Mouse (Mus musculus) lung, adult 2 months (tissue): ENCODE measurements around the gene Plxna4.

Source experiments
- CTCF ChIP-seq: fragments of 200-500 bp; IDR thresholded peaks from 2 replicates; pipeline ENCODE4 v1.5.1; 2011; ENCODE audit warnings: mild to moderate bottlenecking, low read length, control low read depth; ENCODE audit not compliant: insufficient read depth
- POLR2A ChIP-seq: fragments of 200-500 bp; IDR thresholded peaks from 2 replicates; pipeline ENCODE4 v1.6.1; 2011; ENCODE audit warnings: low read depth, mild to moderate bottlenecking, control low read depth, low read length, borderline replicate concordance; ENCODE audit errors: extremely low read depth

DNA sequence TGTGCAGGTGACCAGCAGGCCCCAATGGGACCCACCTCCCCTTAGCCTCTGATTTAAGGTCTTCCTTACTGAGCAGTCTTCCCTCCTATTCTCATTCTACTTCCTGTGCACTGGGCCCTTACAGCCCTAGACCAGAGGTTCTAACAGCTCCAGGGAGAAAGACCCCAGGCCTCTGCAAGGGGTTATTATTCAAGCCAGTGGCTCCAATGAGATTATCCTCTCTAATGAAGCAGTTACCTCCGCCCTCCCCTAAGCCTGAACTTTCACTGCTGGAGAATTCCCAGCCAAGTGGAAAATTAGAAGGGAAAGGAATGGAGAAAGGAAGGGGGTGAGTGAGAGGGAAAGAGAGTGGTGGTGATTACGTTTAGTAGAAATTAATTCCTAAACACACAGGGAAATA lies 345.0 kb downstream of the Plxna4 start:
- no peak for TF ChIP-seq POLR2A
- no peak for TF ChIP-seq CTCF
